Mouse (Mus musculus): ENCODE measurements around the gene 4932415D10Rik.

Gene 4932415D10Rik

GRCm38 (mm10) chr10:82316482-82316881, at the start of gene 4932415D10Rik:
Gene 4932415D10Rik (minus strand): TSS chr10:82316582.
- no peak for DNase-seq (ENCODE audit: low spot score)

- DNase-seq (ENCODE audit: low spot score) = no peak
These were observed 45.5 kb upstream of the 4932415D10Rik start for GRCm38 (mm10) chr10:82361911-82362310.

- DNase-seq (ENCODE audit: low spot score) = no peak
These were observed 39.0 kb upstream of the 4932415D10Rik start for GRCm38 (mm10) chr10:82355401-82355800.

GRCm38 (mm10) chr10:82354083-82355010, 38.0 kb upstream of the 4932415D10Rik start, which contains the start of gene Gm4924:
Gene Gm4924 (plus strand): TSS chr10:82354255.
- peak; percentile 77 for DNase-seq (ENCODE audit: low spot score)

GRCm38 (mm10) chr10:82329826-82330225, 13.4 kb upstream of the 4932415D10Rik start:
- no peak for DNase-seq (ENCODE audit: low spot score)

GRCm38 (mm10) chr10:82320134-82320533, 3.8 kb upstream of the 4932415D10Rik start:
- DNase-seq (ENCODE audit: low spot score) = no peak

GRCm38 (mm10) chr10:82296440-82296839, 19.9 kb downstream of the 4932415D10Rik start:
- no peak for DNase-seq (ENCODE audit: low spot score)

GRCm38 (mm10) chr10:82257331-82257730, 59.1 kb downstream of the 4932415D10Rik start:
- DNase-seq (ENCODE audit: low spot score) = no peak

GRCm38 (mm10) chr10:82245021-82245420, 71.4 kb downstream of the 4932415D10Rik start:
- no peak for DNase-seq (ENCODE audit: low spot score)

- no peak for DNase-seq (ENCODE audit: low spot score)
These were observed 75.0 kb downstream of the 4932415D10Rik start for GRCm38 (mm10) chr10:82241401-82241788.

GRCm38 (mm10) chr10:82240742-82241400, 75.5 kb downstream of the 4932415D10Rik start, which contains the start of gene Zfp938:
Gene Zfp938 (minus strand): TSS chr10:82241280.
- peak; percentile 75 for DNase-seq (ENCODE audit: low spot score)

Data from ovary, adult 18-20 months (tissue).